Mouse (Mus musculus) liver, adult 2 months (tissue): ENCODE results near the gene Mamstr. TPM values are rescaled to one million over a fixed set of nuclear protein-coding genes. Genes with fewer than 3 reads are reported as not detected.

Experiments
- DNase-seq: peaks from one replicate; pipeline ENCODE4 v3.0.0-alpha.2; 2011; ENCODE audit warnings: low read depth, low spot score; ENCODE audit errors: extremely low read depth
- H3K27ac ChIP-seq: fragments of 200-500 bp; replicated peaks from 2 replicates; pipeline ENCODE4 v1.5.1; 2012; ENCODE audit warnings: low read depth, mild to moderate bottlenecking, control low read depth, inconsistent platforms, low read length; ENCODE audit not compliant: insufficient read depth
- H3K27me3 ChIP-seq: fragments of 200-500 bp; 2 replicates; pipeline ENCODE4 v1.6.1; 2012; ENCODE audit warnings: mild to moderate bottlenecking, moderate library complexity, low read length, inconsistent platforms; ENCODE audit not compliant: control insufficient read depth, insufficient read depth
- H3K36me3 ChIP-seq: fragments of 200-500 bp; 2 replicates; pipeline ENCODE4 v1.6.1; 2012; ENCODE audit warnings: low read length, inconsistent platforms; ENCODE audit not compliant: control insufficient read depth, insufficient read depth
- H3K4me1 ChIP-seq: fragments of 200-500 bp; 2 replicates; pipeline ENCODE4 v1.6.1; 2011; ENCODE audit warnings: low read length; ENCODE audit not compliant: control insufficient read depth, insufficient read depth
- H3K4me3 ChIP-seq: fragments of 200-500 bp; 2 replicates; pipeline ENCODE4 v1.5.1; 2011; ENCODE audit warnings: low read depth, mild to moderate bottlenecking, control low read depth, low read length, moderate library complexity; ENCODE audit not compliant: insufficient read depth
- H3K79me2 ChIP-seq: fragments of 200-500 bp; 2 replicates; pipeline ENCODE4 v1.6.1; 2012; ENCODE audit warnings: inconsistent platforms, mild to moderate bottlenecking, low read length, moderate library complexity; ENCODE audit not compliant: control insufficient read depth, insufficient read depth
- H3K9ac ChIP-seq: fragments of 200-500 bp; 2 replicates; pipeline ENCODE4 v1.6.1; 2012; ENCODE audit warnings: low read depth, mild to moderate bottlenecking, control low read depth, inconsistent platforms, low read length
- CTCF ChIP-seq: fragments of 200-500 bp; IDR thresholded peaks from 2 replicates; pipeline ENCODE4 v1.5.1; 2011; ENCODE audit warnings: low read depth, low read length, control low read depth
- POLR2A ChIP-seq: fragments of 200-500 bp; IDR thresholded peaks from 2 replicates; pipeline ENCODE4 v1.6.1; 2011; ENCODE audit warnings: low read length, control low read depth; ENCODE audit not compliant: insufficient read depth; ENCODE audit errors: extremely low read depth
- WGBS: fragments of 180-500 bp; shearing (Covaris S2); methylation state at CpG from one replicate; pipeline ENCODE4 v1.1.7; 2018; 5-methylcytosine and 5-hydroxymethylcytosine counted together
- polyA plus RNA-seq: library from polyadenylated mRNA; depleted of rRNA; stranded (reverse); fragments of >200 nt; gene quantifications from 2 replicates; pipeline ENCODE4 v1.2.3, GENCODE M21; 2012
- total RNA-seq: library from RNA; depleted of rRNA; stranded (reverse); fragments of >200 nt; gene quantifications from 2 replicates; pipeline ENCODE4 v1.2.3, GENCODE M21; 2014

The Mamstr gene
- total and polyA plus RNA-seq, 2 experiments: 0.09 to 0.10 TPM

DNA sequence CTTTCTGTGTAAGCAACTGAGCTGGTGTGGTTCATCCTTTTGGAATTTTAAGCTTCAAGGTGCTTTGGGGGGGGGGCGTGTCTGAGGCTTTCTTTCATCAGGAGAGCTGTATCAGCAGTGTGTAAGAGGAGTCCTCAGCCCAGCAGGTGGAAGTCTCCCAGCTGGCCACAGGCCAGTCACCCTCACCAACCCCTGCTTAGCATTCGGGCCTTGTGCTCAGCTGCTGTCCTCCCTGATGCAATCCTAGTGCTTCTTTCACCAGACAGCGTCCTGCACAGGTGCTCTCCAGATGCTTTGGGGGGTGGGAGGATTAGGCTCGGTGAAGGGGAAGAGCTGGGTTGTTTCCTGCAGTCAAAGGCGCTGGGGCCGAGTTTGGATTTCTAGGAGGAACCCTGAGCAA is 23.5 kb upstream of the Mamstr start:
- H3K79me2 ChIP-seq: no peaks in the 10 kb centered on the region
- 34% methylated on average over 6 of the region's 6 CpGs for WGBS
- H3K27me3 ChIP-seq: no peaks in the 10 kb centered on the region
- TF ChIP-seq POLR2A: no peak
- TF ChIP-seq CTCF: no peak
- H3K36me3 ChIP-seq: no peaks in the 10 kb centered on the region
- peaks cover 10% of the 10 kb centered on the region for H3K4me1 ChIP-seq
- DNase-seq: peak; percentile 84
- H3K4me3 ChIP-seq: no peak overlapping the region
- H3K9ac ChIP-seq: no peak overlapping the region
- no peak overlapping the region; the same call in 1 of the 2 replicates for H3K27ac ChIP-seq

DNA sequence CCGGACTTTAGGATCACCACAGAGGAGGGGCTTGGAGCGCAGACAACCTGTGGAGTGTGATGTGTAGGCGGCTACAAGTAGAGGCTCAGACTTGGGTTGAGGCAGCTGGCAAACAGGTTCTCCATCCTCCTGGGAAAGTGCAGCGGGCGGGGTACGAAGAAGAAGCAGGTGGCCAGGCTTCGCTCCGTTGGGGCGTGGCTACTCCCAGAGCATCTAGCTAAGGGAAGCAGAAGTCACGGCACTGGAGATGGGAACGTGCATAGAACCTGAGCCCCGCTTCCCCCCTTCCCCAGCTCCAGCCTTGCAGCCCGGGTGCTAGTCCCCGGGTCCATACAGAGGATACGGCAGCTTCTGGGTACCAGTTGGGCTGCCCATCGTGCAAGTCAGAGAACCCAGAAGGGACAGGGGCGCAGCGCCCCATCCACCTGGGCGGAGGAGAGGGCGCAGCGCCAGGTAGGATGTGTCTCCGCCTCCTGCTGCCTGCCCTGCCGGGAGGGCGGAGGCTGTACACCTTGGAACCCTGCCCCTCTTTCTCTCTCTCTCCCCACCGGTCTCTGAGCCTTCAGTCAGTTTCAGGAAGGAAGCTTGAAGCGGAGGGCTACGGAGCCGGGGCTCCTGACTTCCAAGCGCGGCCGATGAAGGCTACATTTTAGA is 22.6 kb upstream of the Mamstr start, which contains the start of gene Fut1:
Fut1 (plus strand) TSS at position 248 of the 654 bp plus-strand sequence.
- TF ChIP-seq POLR2A (no peak), CTCF (no peak)
- Histone ChIP-seq H3K27me3 (no peaks in the 10 kb centered on the region), H3K9ac (no peak within 1 kb of the TSS), H3K36me3 (no peaks in the 10 kb centered on the region), H3K79me2 (no peaks in the 10 kb centered on the region), H3K4me1 (peaks cover 10% of the 10 kb centered on the region), H3K27ac (no peak within 1 kb of the TSS; the same call in 1 of the 2 replicates), H3K4me3 (no peak within 1 kb of the TSS)
- no peak for DNase-seq
- WGBS: 43% methylated on average over 31 of the region's 31 CpGs

DNA sequence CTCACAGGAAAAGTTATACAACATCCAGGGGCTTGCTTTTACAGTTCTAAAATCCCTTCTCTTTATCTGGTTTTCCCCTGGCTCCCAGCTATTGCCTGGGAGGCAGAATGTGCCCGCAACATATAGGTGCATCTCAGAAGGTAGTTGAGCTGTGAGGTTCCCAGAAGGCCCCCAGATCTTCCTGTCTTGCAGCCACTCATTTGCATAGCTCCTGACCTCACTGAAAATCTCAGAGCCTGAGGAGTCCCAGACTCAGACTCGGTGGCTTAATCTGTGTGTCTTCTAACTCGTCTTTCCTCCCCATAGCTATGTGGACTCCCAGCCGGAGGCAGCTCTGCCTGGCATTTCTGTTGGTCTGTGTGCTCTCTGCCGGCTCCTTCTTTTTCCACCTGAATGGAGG is 21.5 kb upstream of the Mamstr start:
- H3K27ac ChIP-seq: no peak overlapping the region
- no peaks in the 10 kb centered on the region for H3K79me2 ChIP-seq
- WGBS: 91% methylated on average over 5 of the region's 5 CpGs
- H3K4me3 ChIP-seq: no peak overlapping the region
- TF ChIP-seq CTCF: no peak
- no peak for TF ChIP-seq POLR2A
- peaks cover 10% of the 10 kb centered on the region for H3K4me1 ChIP-seq
- H3K27me3 ChIP-seq: no peaks in the 10 kb centered on the region
- no peak overlapping the region for H3K9ac ChIP-seq
- DNase-seq: no peak
- H3K36me3 ChIP-seq: no peaks in the 10 kb centered on the region

DNA sequence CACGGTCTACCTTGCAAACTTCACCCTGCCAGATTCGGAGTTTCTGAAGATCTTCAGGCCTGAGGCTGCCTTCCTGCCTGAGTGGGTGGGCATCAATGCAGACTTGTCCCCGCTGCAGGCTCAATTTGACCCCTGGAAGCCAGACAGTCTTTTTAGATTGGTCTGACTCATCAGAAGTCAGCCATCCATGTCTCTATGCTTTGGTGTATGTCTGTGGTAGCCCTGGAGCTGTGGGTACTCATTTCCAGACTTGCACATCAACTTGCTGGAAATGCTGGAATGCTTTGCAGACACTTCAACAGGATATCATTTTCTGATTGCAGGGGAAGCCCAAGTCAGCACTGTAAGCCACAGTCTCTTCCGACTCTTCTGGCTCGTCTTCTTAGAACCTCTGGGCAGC is 20.2 kb upstream of the Mamstr start:
- WGBS: 84% methylated on average over 5 of the region's 5 CpGs
- H3K27me3 ChIP-seq: no peaks in the 10 kb centered on the region
- H3K36me3 ChIP-seq: no peaks in the 10 kb centered on the region
- H3K79me2 ChIP-seq: no peaks in the 10 kb centered on the region
- H3K9ac ChIP-seq: no peak overlapping the region
- no peak overlapping the region for H3K27ac ChIP-seq
- DNase-seq: no peak
- no peak overlapping the region for H3K4me3 ChIP-seq
- peaks cover 8% of the 10 kb centered on the region for H3K4me1 ChIP-seq
- no peak for TF ChIP-seq POLR2A
- TF ChIP-seq CTCF: no peak

DNA sequence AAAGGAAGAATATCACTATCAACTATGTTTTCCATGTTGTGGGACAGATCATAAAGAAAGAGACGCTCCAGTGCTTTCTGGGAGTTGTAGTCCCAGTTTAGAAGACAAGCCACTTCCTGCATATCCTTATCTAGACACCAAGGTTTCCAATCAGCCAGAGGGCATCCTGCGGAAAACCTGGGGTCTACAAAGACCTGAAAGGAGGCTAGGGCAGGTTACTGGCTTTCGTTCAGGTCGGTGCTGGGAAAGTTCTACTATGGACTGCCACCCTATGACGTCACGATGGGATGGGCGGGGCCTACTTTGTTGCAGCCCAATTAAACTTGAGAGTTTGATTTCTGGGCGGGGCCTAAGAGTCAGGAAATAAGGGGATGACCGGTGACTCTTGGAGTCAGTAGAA is 18.3 kb upstream of the Mamstr start, which contains the start of gene Izumo1:
Izumo1 (plus strand) TSS at position 369 of the 400 bp plus-strand sequence.
- WGBS: 32% methylated on average over 9 of the region's 9 CpGs
- H3K4me1 ChIP-seq: no peaks in the 10 kb centered on the region; the same call in 1 of the 2 replicates
- no peak within 1 kb of the TSS for H3K4me3 ChIP-seq
- H3K27me3 ChIP-seq: no peaks in the 10 kb centered on the region
- H3K27ac ChIP-seq: no peak within 1 kb of the TSS
- TF ChIP-seq POLR2A (no peak), CTCF (no peak)
- no peak for DNase-seq
- no peaks in the 10 kb centered on the region for H3K79me2 ChIP-seq
- H3K36me3 ChIP-seq: no peaks in the 10 kb centered on the region
- H3K9ac ChIP-seq: no peak within 1 kb of the TSS

DNA sequence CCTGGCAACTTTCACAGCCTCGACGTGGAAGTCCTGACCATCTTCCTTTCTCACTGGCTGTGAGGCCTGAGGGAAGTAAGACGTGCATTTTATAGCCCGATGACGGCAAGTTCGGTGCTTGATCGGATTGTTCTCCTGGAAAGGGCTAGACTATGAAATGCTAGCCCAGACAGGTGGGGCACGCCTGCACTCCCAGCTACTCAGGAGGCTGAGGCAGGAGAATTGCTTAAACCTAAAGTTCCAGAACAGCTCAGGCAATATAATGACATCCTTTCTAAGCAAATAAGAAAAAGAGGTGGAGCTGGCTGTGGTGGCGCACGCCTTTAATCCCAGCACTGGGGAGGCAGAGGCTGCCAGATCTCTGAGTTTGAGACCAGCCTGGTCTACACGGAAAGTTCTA is 16.3 kb upstream of the Mamstr start:
- no peak overlapping the region for H3K4me3 ChIP-seq
- no peaks in the 10 kb centered on the region for H3K27me3 ChIP-seq
- peak; percentile 21 for DNase-seq
- no peaks in the 10 kb centered on the region for H3K36me3 ChIP-seq
- TF ChIP-seq CTCF: no peak
- TF ChIP-seq POLR2A: no peak
- H3K9ac ChIP-seq: no peak overlapping the region
- no peaks in the 10 kb centered on the region for H3K79me2 ChIP-seq
- 95% methylated on average over 11 of the region's 11 CpGs for WGBS
- H3K4me1 ChIP-seq: no peaks in the 10 kb centered on the region
- H3K27ac ChIP-seq: no peak overlapping the region
